Mouse (Mus musculus) neural tube, embryonic 10.5 days (tissue): ENCODE measurements around the gene Plbd2.
"Not testable (repeated sequence)": the region's sequence is repeated elsewhere in the genome, so short reads cannot be mapped to it uniquely, and the experiment has no call there.

Experiments
- DNase-seq: peaks from one replicate; pipeline ENCODE4 v3.0.0-alpha.2; 2017; ENCODE audit warnings: low spot score; ENCODE audit errors: extremely low spot score

Plbd2 gene

DNA sequence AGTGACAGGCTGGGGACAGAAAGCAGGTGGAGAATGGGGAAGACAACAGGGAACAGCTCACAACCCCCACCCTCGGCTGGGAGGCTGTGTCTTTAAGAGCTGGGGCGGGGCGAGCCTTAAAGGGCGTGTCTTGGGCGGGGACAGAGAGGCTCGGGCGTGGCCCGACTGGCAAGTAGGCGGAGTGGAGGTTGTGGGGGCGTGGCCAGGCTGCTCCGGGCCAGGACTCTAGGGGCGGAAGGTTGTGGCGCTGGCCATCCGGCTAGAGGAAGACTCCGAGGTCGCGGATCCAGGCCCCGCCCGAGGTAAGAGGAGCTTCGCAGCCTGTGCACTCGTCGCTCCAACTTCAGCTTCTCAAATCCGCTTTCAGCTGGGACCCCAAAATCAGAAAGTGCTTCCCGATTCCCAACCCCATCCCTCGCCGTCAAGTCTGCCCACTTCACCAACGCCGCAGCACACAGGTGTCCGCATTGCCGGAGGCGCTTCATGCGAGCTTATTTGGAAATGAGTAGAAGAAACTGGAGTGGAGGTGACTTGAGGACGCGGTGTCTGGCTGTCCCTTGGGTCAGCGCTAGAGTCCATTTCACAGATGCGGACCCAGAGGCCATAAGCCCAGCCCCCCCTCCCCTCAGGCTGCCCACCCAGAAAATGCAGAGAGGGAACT is 7.7 kb upstream of the Plbd2 start, which contains the start of gene Slc8b1:
Slc8b1 (plus strand) TSS at position 187 of the 661 bp plus-strand sequence.
- peak; percentile 94 for DNase-seq

DNA sequence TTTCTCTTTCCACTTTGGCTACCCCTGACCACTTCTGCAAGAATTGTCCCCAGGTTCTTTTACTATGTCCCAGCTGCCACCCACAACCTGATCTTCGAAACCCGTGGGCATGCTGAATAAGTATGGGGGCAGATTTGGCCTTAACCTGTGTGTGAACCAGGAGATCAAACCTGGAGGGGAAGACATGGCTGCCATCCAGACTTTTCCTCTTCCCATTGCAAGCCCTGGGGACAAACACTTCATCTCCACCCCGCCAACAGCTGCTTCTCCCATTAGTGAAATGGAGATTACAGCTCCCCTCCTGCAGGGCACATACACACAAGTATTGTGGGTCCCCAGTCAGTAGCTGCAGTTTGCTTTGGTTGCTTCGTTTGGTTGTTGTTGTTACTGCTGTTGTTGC is 3.9 kb upstream of the Plbd2 start:
- DNase-seq = no peak

DNA sequence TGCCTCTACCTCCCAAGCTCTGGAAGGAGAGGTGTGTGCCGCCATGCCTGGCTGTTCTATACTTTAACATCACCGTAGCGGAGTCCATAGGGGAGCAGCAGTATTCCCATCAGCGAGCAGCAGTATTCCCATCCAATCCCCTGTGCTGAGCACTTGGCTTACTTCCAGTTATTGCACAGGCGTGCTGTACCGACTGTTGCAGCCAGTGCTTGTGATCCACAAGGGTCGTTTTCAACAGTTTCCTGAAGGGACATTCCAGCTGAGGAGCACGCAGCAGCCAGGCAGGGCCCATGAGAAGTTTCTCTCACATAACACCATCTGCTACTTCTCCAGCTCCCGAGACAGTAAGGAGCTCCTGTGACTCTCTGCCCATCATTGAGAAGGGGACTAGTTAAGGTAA is 3.1 kb upstream of the Plbd2 start:
- DNase-seq = no peak

DNA sequence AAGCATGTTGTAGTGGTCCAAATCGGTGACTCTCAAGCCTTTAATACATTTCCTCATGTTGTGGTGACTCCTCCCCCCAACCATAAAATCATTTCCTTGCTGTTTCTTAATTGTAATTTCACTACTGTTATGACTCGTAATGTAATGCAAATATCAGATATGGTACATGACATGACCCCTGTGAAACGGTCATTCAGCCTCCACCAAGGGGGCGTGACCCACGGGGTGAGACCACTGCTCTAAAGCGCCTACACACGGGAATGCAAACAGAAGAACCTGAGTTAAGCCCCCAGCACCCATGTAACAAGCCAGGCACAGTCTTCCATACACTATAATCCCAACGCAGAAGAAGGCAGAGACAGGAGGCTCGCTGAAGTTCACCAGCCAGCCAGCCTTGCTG is 2.4 kb upstream of the Plbd2 start:
- no peak for DNase-seq

DNA sequence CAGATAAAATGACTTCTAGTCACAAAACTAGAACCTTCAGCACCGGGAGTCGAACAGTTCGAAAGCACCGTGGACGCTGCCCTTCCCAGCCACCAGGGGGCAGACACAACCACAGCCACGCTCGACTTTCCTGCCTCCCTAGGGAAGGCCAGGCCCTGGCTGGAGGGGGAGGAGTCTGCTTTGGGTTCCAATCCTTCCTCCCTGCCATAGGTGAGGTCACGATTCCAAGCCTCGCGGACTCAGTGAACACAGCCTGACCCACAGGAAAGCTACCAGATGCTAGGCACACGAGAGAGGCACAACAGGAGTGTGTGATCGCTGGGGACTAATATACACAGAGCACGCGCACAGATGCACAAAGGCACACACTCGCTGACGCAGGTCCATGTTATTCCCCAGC is 1.9 kb upstream of the Plbd2 start:
- DNase-seq = peak; percentile 78

DNA sequence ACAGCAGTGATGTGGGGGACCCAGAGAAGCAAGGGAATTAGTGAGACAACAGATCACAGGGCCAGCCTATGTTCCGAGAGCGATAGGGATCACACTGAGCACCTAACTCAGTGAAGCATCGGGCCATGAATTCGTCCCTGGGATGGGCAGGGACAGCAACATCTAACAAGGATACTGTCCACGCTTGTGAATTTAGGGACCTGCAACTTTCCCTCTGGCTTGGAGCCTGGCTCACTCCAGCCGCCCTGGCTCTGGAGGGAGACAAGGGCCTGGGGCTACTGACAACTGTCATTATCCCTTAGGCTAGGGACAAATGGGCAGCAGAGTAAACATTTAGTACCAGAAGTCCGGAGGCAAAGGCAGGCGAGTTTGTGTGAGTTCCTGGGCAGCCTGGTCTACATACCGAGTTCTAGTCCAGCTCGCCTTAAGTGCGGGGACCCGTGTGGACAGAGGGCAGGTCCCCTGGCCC is 716 bp downstream of the Plbd2 start:
- DNase-seq = no peak

DNA sequence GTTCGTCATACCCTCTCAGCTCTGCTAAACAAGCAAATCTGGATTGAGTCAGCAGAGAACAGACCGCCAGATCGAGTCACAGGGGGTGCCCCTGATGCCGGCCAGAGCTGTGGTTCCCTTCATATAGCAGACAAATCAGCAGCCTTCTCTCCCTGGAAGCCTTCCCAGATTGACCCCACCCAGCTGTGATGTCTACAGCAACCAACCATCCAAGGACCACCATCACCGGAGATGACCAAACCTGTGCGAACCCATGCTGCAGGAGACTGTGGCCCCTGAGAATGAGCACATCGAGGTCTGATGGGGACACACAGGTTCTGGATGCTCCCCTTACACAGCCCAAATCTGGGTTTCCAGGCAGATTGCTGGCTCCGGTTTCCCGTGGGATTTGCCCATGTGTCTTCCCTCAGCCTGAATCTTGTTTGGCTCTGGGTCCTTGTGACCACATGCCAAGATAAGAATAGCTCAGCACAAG is 1.2 kb downstream of the Plbd2 start:
- no peak for DNase-seq

DNA sequence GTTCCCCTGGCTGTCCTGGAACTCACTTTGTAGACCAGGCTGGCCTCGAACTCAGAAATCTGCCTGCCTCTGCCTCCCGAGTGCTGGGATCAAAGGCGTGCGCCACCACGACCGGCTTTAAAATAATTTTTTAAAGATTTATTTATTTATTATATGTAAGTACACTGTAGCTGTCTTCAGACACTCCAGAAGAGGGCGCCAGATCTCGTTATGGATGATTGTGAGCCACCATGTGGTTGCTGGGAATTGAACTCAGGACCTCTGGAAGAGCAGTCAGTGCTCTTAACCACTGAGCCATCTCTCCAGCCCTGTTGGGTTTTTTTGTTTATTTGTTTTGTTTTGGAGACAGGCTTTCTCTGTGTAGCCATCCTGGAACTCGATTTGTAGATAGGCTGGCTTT is 2.8 kb downstream of the Plbd2 start:
- DNase-seq = not testable (repeated sequence)

DNA sequence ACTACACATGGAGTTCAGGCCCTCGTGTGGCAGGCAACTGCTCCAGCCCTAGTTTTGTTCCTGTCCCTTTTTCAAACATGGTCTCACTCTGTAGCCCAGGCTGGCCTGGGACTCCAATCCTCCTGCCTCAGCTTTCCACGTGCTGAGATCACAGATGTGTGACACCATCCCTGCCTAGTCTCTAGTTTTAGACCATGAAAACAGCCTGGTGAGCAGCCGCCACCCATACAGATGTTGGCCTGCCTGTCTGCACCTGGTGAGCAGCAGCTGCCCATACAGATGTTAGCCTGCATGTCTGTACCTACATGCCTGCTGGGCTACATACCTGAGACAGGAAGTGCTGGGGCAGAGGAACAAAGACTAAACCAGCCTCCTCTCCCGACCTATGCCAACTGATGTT is 4.2 kb downstream of the Plbd2 start:
- DNase-seq = no peak

DNA sequence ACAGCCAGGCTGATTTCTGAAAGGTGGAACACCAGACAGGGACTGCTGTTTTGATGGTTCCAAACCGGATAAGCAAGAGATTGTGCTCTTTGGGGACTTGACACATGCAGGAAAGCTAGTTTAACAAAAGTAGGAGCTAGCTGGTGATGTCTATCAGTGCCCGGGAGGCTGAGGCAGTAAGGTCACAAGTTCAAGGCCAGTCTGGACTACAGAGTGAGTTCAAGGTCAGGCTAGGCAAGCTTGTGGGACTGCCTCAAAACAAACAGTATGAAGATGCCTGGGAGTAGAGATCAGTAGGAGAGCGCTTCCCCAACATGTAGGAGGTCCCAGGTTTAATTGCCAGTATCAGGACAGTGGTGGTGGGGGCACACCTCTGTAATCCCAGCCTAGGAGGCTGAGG is 6.4 kb downstream of the Plbd2 start:
- no peak for DNase-seq

DNA sequence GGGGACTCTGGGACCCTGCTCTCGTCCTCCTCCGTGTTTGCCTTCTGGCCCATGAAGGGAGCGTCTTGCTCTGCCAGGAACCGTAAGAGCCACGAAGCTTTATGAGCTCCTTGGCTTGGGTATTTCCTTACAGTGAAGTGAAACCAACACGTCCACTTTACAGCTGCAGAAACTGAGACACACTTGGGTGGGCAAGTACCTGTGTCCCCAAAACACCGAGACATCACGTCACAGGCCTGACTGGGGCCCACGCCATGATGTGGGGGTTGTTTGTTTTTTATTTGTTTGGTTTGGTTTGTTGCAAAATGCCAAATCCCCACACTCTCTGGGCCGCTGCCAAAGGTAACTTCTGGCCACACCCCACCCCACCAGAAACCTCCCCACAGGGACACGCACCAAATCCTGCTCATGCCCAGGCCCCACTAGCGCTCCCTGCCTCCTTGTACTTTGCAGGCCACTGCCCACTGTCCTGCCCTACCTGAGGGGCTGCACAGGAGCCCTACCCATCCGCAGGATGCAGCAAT is 7.7 kb downstream of the Plbd2 start:
- DNase-seq = no peak

DNA sequence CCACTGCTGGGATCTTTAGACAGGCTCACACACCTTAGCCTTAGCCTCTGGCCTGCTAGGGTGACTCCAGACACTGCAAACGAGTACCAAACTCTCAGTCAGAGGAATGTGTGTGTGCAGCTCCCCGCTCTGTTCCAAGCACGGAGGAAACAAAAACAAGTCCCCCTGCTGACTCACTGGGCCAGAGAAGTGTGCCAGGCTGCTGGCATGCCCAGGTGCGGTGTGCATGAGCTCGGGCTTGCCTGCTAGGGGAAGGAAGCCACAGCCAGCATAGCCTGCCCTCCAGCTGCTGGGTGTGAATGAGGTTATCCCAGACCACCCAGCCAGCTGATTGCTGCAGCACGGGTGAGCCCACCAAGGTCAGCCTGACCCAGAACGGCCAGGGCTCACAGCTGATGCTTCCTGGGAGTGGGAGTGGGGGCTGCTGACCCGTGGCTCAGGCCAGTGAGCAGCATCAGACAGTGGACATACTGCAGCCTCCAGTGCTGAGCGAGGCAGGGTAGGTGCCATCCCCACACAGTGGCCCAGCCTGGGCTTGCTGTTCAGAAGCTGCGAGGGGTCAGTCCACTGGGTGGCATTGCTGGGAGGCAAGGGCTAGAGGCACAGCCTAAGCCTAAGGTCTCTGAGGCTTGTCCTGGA is 8.2 kb downstream of the Plbd2 start:
- no peak for DNase-seq

DNA sequence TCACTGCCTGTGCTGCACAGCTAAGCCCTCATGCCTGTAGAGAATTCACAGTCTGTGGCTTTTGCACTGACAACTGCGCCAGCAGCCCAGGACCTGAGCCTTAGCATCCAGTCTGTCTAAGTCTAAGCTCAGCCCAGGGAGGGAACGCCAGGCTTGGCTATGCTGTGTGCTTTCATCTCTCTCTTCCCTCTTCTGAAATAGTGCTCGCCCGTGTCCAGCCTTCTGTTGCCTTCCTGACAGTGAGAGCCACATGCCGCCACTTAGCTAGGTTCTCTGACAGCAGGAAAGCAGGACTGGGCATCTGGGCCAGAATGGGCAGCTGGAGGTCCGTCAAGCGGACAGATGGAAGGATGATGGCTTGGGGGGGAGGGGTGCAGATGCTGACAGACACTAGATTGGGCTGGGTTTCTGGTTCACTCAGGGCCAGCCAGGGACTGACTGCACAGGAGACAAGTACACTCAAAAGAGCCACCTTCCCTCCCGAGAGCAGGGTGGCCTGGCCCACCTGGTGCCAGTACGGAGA is 9.5 kb downstream of the Plbd2 start:
- no peak for DNase-seq

DNA sequence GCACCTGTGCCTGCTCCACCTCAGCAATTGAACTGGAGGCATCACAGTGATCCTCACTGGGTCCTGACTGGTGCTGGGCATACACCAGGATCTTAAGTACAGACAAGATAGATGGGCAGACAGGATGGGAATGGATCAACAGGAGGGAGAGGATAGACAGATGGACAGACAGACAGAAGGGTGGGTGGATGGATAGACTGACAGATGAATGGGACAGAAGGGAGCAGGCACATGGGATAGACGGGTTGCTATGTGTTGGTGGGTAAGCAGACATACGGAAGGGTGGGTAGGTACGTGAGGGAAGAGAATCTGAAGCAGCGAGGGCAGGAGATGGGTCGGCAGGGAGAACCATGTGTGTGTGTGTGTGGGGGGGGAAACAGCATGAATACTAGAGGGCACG is 10.0 kb downstream of the Plbd2 start:
- DNase-seq = no peak

DNA sequence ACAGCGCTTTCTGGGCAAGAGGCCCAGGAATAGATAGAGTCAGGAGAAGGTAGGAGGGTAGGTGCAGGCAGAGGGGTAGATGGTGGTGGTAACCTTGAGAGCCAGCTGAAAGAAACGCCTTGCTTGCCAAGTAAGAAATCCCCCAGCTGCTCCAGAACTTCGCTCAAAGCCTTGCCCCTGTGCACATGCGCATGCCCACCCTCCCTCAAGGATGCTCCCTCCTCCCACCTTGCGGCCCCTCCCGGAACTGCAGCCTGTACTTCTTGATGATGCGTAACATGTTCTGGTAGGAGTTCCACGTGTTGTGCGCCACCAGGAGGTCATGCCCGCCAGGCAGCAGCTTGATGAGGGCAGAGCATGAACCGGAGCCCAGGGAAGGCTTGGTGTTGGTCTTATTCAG is 11.0 kb downstream of the Plbd2 start:
- DNase-seq = peak; percentile 53

DNA sequence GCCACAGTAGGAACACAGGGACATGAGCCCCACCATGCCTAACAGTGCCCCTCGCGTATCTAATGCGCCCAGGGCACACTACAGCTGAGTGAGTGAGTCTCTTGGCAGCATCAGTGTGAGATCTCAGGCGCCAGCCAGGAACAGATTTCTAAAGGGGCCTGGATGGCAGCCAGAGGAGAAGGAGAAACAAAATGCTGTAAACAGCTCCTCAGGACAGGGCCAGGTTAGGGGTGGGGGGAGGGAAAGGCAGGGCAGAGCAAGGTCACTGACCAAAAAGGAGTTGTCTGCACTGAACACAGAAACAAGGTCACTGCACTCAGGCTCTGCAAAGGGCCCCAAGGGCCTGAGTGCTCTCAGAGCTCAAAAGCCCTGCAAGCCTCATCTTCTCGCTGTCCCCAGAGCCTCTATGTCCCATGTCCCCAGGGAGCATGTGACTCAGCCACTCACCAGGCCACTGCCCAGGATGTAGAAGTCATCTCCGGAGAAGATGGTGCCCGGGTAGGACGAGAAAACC is 12.7 kb downstream of the Plbd2 start:
- DNase-seq = no peak

DNA sequence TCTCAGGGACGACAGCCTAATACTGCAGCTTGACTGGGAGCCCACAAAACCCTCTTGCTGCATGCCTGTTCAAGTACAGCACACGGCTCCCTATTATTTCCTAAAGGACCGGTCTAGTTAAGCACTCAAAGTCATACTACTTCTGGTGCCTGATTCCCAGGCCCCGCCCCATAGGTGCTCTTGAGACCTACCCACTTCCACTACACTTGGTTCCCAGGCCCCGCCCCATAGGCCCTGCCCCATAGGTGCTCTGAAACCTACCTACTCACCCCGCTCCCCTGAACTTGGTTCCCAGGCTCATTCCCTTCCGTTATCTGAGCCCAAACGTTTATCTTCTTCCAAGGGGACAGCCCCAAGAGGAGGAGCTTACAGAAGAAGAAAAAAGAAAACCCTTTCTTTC is 15.6 kb downstream of the Plbd2 start:
- DNase-seq = no peak

DNA sequence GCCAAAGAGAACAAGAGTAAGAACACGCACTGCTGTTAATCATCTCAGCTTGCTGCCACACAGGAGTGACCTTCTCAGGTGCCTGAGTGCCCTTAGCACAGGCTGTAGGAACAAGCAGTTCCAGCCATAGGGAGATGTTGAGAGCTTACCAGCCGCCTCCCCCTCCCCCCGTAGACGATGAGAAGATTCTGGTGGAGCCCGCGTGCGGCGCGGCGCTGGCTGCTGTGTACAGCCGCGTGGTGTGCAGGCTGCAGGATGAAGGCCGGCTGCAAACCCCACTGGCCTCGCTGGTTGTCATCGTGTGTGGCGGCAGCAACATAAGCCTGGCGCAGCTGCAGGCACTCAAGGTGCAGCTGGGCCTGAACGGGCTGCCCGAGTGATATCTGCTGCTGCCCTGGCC is 20.0 kb downstream of the Plbd2 start:
- DNase-seq = no peak

DNA sequence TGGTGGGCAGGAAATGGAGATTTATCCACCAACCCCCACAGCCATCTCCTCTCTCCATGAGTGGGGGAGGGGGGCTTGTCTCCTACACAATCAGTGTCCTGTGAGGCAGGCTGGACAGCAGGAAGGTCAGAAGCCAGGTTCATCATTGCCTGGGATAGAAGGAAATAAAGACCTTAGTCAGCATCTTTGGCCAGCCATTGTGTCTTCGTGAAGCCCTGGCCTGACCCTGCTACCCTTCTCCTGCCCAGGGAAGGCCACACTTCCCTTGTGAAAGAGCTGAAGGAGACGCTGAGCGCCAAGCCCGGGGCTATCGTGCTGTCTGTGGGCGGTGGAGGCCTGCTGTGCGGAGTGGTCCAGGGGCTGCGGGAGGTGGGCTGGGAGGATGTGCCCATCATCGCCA is 22.2 kb downstream of the Plbd2 start:
- no peak for DNase-seq

DNA sequence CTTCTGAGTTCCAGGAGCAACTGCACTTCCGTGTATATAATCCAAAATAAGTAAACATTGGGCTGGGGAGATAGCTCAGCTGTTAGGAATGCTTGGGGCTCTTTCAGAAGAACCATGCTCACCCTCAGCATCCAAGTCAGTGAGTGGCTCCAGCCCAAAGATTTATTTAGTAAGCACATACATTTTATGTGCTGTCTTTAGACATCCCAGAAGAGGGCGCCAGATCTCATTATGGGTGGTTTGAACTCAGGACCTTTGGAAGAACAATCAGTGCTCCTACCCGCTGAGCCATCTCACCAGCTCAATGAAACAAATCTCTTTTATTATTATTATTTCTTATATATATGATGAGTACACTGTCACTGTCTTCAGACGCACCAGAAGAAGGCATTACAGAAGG is 23.9 kb downstream of the Plbd2 start:
- DNase-seq = no peak

DNA sequence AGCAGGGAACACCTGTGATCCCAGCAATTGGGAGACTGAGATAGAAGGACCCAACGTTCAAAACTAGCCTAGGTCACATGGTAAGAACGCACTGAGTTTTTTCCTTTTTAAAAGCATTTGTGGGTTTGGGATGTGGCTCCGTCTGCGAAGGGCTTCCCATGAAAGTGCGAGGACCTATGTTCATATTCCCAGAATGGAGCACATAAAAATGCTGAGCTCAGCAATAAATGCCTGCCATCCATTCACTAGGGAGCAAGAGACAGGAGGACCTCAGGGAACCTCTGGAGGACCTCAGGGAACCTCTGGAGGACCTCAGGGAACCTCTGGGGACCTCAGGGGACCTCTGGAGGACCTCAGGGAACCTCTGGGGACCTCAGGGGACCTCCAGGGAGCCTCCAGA is 25.4 kb downstream of the Plbd2 start:
- no peak for DNase-seq

DNA sequence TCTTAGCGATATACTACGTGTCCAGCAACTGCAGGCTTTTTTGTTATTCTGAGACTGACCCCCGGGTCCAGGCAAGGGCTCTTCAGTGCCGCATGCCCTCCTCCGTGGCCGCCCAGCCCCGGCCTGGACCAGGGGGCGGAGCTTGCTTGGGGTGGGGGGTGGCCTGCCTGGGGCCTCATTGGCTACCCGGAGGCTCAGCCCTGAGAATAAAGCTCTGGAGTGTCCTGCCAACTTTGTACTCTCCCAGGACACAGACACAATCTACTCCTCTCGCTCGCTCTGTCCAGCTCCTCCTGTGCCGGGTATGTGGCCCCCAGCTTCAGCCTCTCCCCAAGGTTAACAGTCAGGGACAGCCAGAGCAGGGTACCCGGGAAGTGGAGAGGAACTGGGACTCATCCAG is 27.1 kb downstream of the Plbd2 start, which contains the start of gene Sds:
Sds (plus strand) TSS at position 231 of the 400 bp plus-strand sequence.
- no peak for DNase-seq
